Mouse (Mus musculus): ENCODE results near the gene Colgalt2. TPM values are rescaled to one million over a fixed set of nuclear protein-coding genes. Genes with fewer than 3 reads are reported as not detected.

The Colgalt2 gene
- polyA plus RNA-seq, 1 experiment = 4.3 TPM

- TF ChIP-seq POLR2A (IDR thresholded peaks at IDR 0.05; ENCODE audit: borderline replicate concordance, extremely low read depth, insufficient read depth, insufficient read length, poor library complexity, severe bottlenecking) = no peak
- no peak for TF ChIP-seq CTCF (IDR thresholded peaks at IDR 0.05; ENCODE audit: borderline replicate concordance, extremely low read depth, insufficient read depth, insufficient read length)
- DNase-seq (ENCODE audit: low read depth) = no peak
Measured at GRCm38 (mm10) chr1:152398708-152399107, 922 bp upstream of the Colgalt2 start.

GRCm38 (mm10) chr1:152400556-152401540 lies 1.2 kb downstream of the Colgalt2 start:
- TF ChIP-seq CTCF (IDR thresholded peaks at IDR 0.05; ENCODE audit: borderline replicate concordance, extremely low read depth, insufficient read depth, insufficient read length) (no peak), POLR2A (IDR thresholded peaks at IDR 0.05; ENCODE audit: borderline replicate concordance, extremely low read depth, insufficient read depth, insufficient read length, poor library complexity, severe bottlenecking) (no peak)
- peak; percentile 66 for DNase-seq (ENCODE audit: low read depth)

- DNase-seq (ENCODE audit: low read depth) = peak; percentile 22
- TF ChIP-seq CTCF (IDR thresholded peaks at IDR 0.05; ENCODE audit: borderline replicate concordance, extremely low read depth, insufficient read depth, insufficient read length) (no peak), POLR2A (IDR thresholded peaks at IDR 0.05; ENCODE audit: borderline replicate concordance, extremely low read depth, insufficient read depth, insufficient read length, poor library complexity, severe bottlenecking) (no peak)
Measured at GRCm38 (mm10) chr1:152407021-152407946, 7.7 kb downstream of the Colgalt2 start.

GRCm38 (mm10) chr1:152409356-152409755 lies 9.7 kb downstream of the Colgalt2 start:
- TF ChIP-seq CTCF (IDR thresholded peaks at IDR 0.05; ENCODE audit: borderline replicate concordance, extremely low read depth, insufficient read depth, insufficient read length) (no peak), POLR2A (IDR thresholded peaks at IDR 0.05; ENCODE audit: borderline replicate concordance, extremely low read depth, insufficient read depth, insufficient read length, poor library complexity, severe bottlenecking) (no peak)
- DNase-seq (ENCODE audit: low read depth) = no peak

- DNase-seq (ENCODE audit: low read depth) = peak; percentile 85
- TF ChIP-seq POLR2A (IDR thresholded peaks at IDR 0.05; ENCODE audit: borderline replicate concordance, extremely low read depth, insufficient read depth, insufficient read length, poor library complexity, severe bottlenecking) = no peak
- no peak for TF ChIP-seq CTCF (IDR thresholded peaks at IDR 0.05; ENCODE audit: borderline replicate concordance, extremely low read depth, insufficient read depth, insufficient read length)
Measured at GRCm38 (mm10) chr1:152410657-152411056, 11.0 kb downstream of the Colgalt2 start.

GRCm38 (mm10) chr1:152413116-152413515 lies 13.5 kb downstream of the Colgalt2 start:
- TF ChIP-seq POLR2A (IDR thresholded peaks at IDR 0.05; ENCODE audit: borderline replicate concordance, extremely low read depth, insufficient read depth, insufficient read length, poor library complexity, severe bottlenecking) = no peak
- no peak for TF ChIP-seq CTCF (IDR thresholded peaks at IDR 0.05; ENCODE audit: borderline replicate concordance, extremely low read depth, insufficient read depth, insufficient read length)
- no peak for DNase-seq (ENCODE audit: low read depth)

- TF ChIP-seq POLR2A (IDR thresholded peaks at IDR 0.05; ENCODE audit: borderline replicate concordance, extremely low read depth, insufficient read depth, insufficient read length, poor library complexity, severe bottlenecking) (no peak), CTCF (IDR thresholded peaks at IDR 0.05; ENCODE audit: borderline replicate concordance, extremely low read depth, insufficient read depth, insufficient read length) (no peak)
Measured at GRCm38 (mm10) chr1:152413961-152414360, 14.3 kb downstream of the Colgalt2 start.

GRCm38 (mm10) chr1:152414451-152414850 lies 14.8 kb downstream of the Colgalt2 start:
- DNase-seq (ENCODE audit: low read depth) = peak; percentile 75

More at GRCm38 (mm10) chr1:152413961-152414360, 14.3 kb downstream of the Colgalt2 start:
- DNase-seq (ENCODE audit: low read depth) = no peak

GRCm38 (mm10) chr1:152416306-152416904 lies 16.8 kb downstream of the Colgalt2 start:
- TF ChIP-seq POLR2A (IDR thresholded peaks at IDR 0.05; ENCODE audit: borderline replicate concordance, extremely low read depth, insufficient read depth, insufficient read length, poor library complexity, severe bottlenecking) = no peak
- TF ChIP-seq CTCF (IDR thresholded peaks at IDR 0.05; ENCODE audit: borderline replicate concordance, extremely low read depth, insufficient read depth, insufficient read length) = no peak
- no peak for DNase-seq (ENCODE audit: low read depth)

More at GRCm38 (mm10) chr1:152414451-152414850, 14.8 kb downstream of the Colgalt2 start:
- TF ChIP-seq POLR2A (IDR thresholded peaks at IDR 0.05; ENCODE audit: borderline replicate concordance, extremely low read depth, insufficient read depth, insufficient read length, poor library complexity, severe bottlenecking) (no peak), CTCF (IDR thresholded peaks at IDR 0.05; ENCODE audit: borderline replicate concordance, extremely low read depth, insufficient read depth, insufficient read length) (no peak)

- DNase-seq (ENCODE audit: low read depth) = peak; percentile 18
- TF ChIP-seq CTCF (IDR thresholded peaks at IDR 0.05; ENCODE audit: borderline replicate concordance, extremely low read depth, insufficient read depth, insufficient read length) (no peak), POLR2A (IDR thresholded peaks at IDR 0.05; ENCODE audit: borderline replicate concordance, extremely low read depth, insufficient read depth, insufficient read length, poor library complexity, severe bottlenecking) (no peak)
Measured at GRCm38 (mm10) chr1:152417602-152418001, 18.0 kb downstream of the Colgalt2 start.
